Mouse (Mus musculus) right cerebral cortex, adult 18-20 months (tissue): ENCODE results near the gene Cd209e.
"Not testable (repeated sequence)": the region's sequence is repeated elsewhere in the genome, so short reads cannot be mapped to it uniquely, and the experiment has no call there.

Experiments
- DNase-seq: peaks from one replicate; pipeline ENCODE4 v3.0.0; 2022; ENCODE audit warnings: mixed read lengths

Gene Cd209e

DNA sequence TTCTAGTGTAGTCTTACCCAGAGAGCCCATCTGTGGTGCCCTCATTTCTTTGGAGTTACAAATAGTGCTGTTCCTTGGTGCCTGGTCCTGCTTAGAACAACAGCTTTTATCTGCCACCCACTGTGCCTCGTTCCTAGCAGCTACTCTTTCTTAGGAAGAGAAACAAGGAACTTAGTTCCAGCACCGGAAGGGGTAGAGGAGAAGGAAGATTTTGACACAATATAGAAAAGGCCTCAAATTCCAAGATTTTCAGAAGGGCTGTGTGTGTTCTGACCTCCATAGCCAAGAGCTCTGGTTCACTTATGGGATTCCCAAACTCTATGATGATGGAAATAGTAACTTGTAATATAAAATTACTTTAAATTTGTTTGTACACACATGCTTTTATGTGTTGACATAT, at the start of gene Cd209e:
Gene Cd209e, minus strand, starts transcription at position 101 of the 400 bp plus-strand sequence.
- no peak for DNase-seq

- DNase-seq = no peak
Measured at GRCm38 (mm10) chr8:3878455-3878854, 24.3 kb upstream of the Cd209e start, which contains the start of gene Cd209d. Gene Cd209d (minus strand): TSS chr8:3878555.

DNA sequence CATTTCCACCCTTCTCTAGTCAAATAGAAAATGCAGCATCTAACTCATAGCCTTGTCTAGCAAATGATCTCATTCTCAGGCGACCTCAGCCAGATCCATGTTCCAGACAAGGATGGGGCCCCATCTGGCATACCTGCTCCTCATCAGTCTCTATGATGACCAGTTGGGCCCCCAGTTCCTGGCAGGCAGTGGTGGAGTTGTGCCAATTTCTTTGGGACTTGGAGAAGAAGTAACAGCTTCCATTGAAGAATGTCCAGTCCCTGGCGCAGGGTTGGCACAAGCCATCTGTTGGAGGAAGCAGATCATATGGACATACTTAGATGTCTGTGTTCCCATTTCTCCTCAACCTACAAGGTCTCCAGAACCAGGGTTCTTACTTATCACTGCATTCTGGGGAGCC, 22.0 kb upstream of the Cd209e start:
- no peak for DNase-seq

DNA sequence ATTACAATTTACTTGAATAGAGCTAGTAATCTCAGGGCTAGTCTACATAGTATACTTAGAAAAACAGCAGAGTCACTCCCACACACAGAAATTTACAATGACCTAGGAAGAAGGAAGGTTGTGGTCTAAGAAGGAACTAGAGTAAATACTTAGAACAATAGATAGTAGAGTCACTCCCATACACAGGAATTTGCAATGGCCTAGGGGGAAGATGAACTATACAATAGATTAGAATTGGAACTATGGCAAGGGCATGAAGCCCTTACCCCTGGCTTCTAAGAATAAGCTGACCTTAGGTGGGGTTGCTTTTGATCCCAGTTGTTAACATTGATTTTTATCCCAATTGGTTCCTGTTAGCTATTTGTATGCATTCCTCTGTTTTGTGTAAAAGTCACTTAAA, 8.6 kb upstream of the Cd209e start:
- not testable (repeated sequence) for DNase-seq

DNA sequence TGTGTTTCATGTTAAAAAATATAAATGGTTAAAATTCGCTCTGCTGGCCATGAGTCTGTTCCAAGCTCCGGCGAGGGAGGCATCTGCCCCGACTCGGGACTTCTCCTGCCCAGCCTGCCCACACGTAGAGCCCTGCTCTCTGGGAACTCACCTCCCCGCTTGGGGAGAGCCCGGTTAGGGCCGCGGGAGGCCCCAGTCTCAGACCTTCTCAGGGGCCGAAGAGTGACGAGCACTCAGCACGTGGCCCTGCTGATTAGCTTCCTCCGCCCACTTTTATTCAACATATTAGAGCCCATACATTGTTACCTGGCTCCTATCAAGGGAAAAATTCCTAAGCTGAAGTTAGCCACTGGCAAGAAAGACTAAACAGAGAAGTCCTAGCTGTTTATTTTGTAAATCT, 51.0 kb downstream of the Cd209e start:
- peak; percentile 24 for DNase-seq
